Mouse (Mus musculus) erythroblast, embryonic 14.5 days (primary cell): ENCODE results near the gene Vav2.

Experiments used
- GATA1 ChIP-seq: IDR thresholded peaks from 2 replicates; pipeline ENCODE4 v1.6.1; 2012; ENCODE audit warnings: low read length, inconsistent platforms, mixed read lengths
- TAL1 ChIP-seq: IDR thresholded peaks from 3 replicates; pipeline ENCODE4 v1.6.1; 2012; ENCODE audit warnings: low read length, inconsistent platforms, mixed read lengths

GRCm38 (mm10) chr2:27306628-27307027 is 120.2 kb downstream of the Vav2 start:
- TF ChIP-seq TAL1 (no peak), GATA1 (no peak)
